Mouse (Mus musculus): ENCODE measurements around the gene Kctd8. TPM values are rescaled to one million over a fixed set of nuclear protein-coding genes. Genes with fewer than 3 reads are reported as not detected.

Kctd8 gene
- total RNA-seq (2012; rRNA removed), result 0.62 and 0.95 TPM in 2 replicates

- peaks cover 0 to 2% of the 10 kb centered on the region in 2 experiments; a peak in 1 of 4 replicates for H3K4me1 ChIP-seq (ENCODE audit: control insufficient read depth in 2 of 2, insufficient read depth in 2 of 2, low read length in 2 of 2, poor library complexity in 1 of 2)
- H3K4me3 ChIP-seq (ENCODE audit: insufficient read depth in 1 of 2, low read depth in 1 of 2, low read length in 2 of 2, poor library complexity in 1 of 2, severe bottlenecking in 1 of 2), result peak within 1 kb of the TSS; percentile 68 to 71
- peak within 1 kb of the TSS; percentile 56 for H3K9ac ChIP-seq (ENCODE audit: insufficient read depth, low read depth, low read length, poor library complexity, severe bottlenecking)
- peak; percentile 51 for DNase-seq (ENCODE audit: low read depth, low spot score)
- no peaks in the 10 kb centered on the region for H3K36me3 ChIP-seq (ENCODE audit: control insufficient read depth, insufficient read depth, low read length, poor library complexity, severe bottlenecking)
- no peaks in the 10 kb centered on the region for H3K9me3 ChIP-seq (ENCODE audit: control insufficient read depth, insufficient read depth, low read depth, low read length)
- in situ Hi-C loops (cut with MboI; ENCODE audit: low sequenced_read_pairs in 2 of 2, unreplicated experiment in 2 of 2), result no loop called here
- TF ChIP-seq ZC3H11A (IDR thresholded peaks at IDR 0.05; ENCODE audit: borderline replicate concordance, low read depth, low read length), result no peak
- H3K27ac ChIP-seq (ENCODE audit: insufficient read depth, low read depth, low read length, poor library complexity, severe bottlenecking), result no peak within 1 kb of the TSS
These were observed at the start of gene Kctd8 for GRCm38 (mm10) chr5:69340919-69341801. Gene Kctd8, minus strand, starts transcription at chr5:69341679.

DNA sequence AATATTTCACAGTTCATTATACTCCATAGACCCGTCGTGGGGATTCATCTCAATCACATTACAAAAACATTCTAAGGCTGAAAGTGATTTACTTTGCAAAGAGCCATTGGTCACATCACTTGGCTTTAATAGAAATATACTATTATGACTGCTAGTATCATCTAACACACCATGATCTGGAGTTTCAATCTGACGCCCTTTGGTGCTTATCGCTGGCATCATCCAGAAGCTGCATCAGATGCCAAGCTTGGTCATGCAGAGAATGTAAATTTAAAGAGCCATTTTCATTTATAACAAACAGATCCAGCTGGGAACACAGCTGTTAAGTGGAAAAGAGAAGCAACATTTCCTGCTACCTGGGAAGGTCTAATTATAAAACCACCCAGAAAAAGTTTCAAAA is 37.6 kb upstream of the Kctd8 start:
- no peaks in the 10 kb centered on the region for H3K9me3 ChIP-seq (ENCODE audit: control insufficient read depth, insufficient read depth, low read depth, low read length)
- H3K4me1 ChIP-seq (ENCODE audit: control insufficient read depth in 2 of 2, insufficient read depth in 2 of 2, low read length in 2 of 2, poor library complexity in 1 of 2), result no peaks in the 10 kb centered on the region
- no peak overlapping the region for H3K9ac ChIP-seq (ENCODE audit: insufficient read depth, low read depth, low read length, poor library complexity, severe bottlenecking)
- H3K4me3 ChIP-seq (ENCODE audit: insufficient read depth in 1 of 2, low read depth in 1 of 2, low read length in 2 of 2, poor library complexity in 1 of 2, severe bottlenecking in 1 of 2), result no peak overlapping the region
- in situ Hi-C loops (cut with MboI; ENCODE audit: low sequenced_read_pairs in 2 of 2, unreplicated experiment in 2 of 2), result no loop called here
- H3K36me3 ChIP-seq (ENCODE audit: control insufficient read depth, insufficient read depth, low read length, poor library complexity, severe bottlenecking), result no peaks in the 10 kb centered on the region
- DNase-seq (ENCODE audit: low read depth, low spot score), result no peak
- TF ChIP-seq ZNF384 (IDR thresholded peaks at IDR 0.05; ENCODE audit: low read depth, low read length), result no peak
- no peak for TF ChIP-seq ZC3H11A (IDR thresholded peaks at IDR 0.05; ENCODE audit: borderline replicate concordance, low read depth, low read length)
- TF ChIP-seq MAFK (IDR thresholded peaks at IDR 0.05; ENCODE audit: insufficient read depth, low read depth, low read length), result no peak
- H3K27ac ChIP-seq (ENCODE audit: insufficient read depth, low read depth, low read length, poor library complexity, severe bottlenecking), result no peak overlapping the region

- Histone ChIP-seq H3K27ac (ENCODE audit: insufficient read depth, low read depth, low read length, poor library complexity, severe bottlenecking) (no peak overlapping the region), H3K4me1 (ENCODE audit: control insufficient read depth in 2 of 2, insufficient read depth in 2 of 2, low read length in 2 of 2, poor library complexity in 1 of 2) (no peaks in the 10 kb centered on the region), H3K4me3 (ENCODE audit: insufficient read depth in 1 of 2, low read depth in 1 of 2, low read length in 2 of 2, poor library complexity in 1 of 2, severe bottlenecking in 1 of 2) (no peak overlapping the region), H3K9me3 (ENCODE audit: control insufficient read depth, insufficient read depth, low read depth, low read length) (no peaks in the 10 kb centered on the region), H3K36me3 (ENCODE audit: control insufficient read depth, insufficient read depth, low read length, poor library complexity, severe bottlenecking) (no peaks in the 10 kb centered on the region), H3K9ac (ENCODE audit: insufficient read depth, low read depth, low read length, poor library complexity, severe bottlenecking) (no peak overlapping the region)
- in situ Hi-C loops (cut with MboI; ENCODE audit: low sequenced_read_pairs in 2 of 2, unreplicated experiment in 2 of 2), result no loop called here
- TF ChIP-seq MAFK (IDR thresholded peaks at IDR 0.05; ENCODE audit: insufficient read depth, low read depth, low read length), result no peak
- TF ChIP-seq ZC3H11A (IDR thresholded peaks at IDR 0.05; ENCODE audit: borderline replicate concordance, low read depth, low read length), result no peak
- no peak for TF ChIP-seq ZNF384 (IDR thresholded peaks at IDR 0.05; ENCODE audit: low read depth, low read length)
- TF ChIP-seq CHD2 (IDR thresholded peaks at IDR 0.05; ENCODE audit: low read depth, low read length), result no peak
- no peak for TF ChIP-seq HCFC1 (IDR thresholded peaks at IDR 0.05; ENCODE audit: borderline replicate concordance, insufficient read depth, low read length)
- no peak for DNase-seq (ENCODE audit: low read depth, low spot score)
These were observed 9.1 kb upstream of the Kctd8 start for GRCm38 (mm10) chr5:69350596-69350995.

GRCm38 (mm10) chr5:69340102-69340918 is 1.2 kb downstream of the Kctd8 start:
- Histone ChIP-seq H3K36me3 (ENCODE audit: control insufficient read depth, insufficient read depth, low read length, poor library complexity, severe bottlenecking) (no peaks in the 10 kb centered on the region), H3K4me1 (ENCODE audit: control insufficient read depth in 2 of 2, insufficient read depth in 2 of 2, low read length in 2 of 2, poor library complexity in 1 of 2) (peaks cover 0 to 2% of the 10 kb centered on the region in 2 experiments; a peak in 1 of 4 replicates), H3K9me3 (ENCODE audit: control insufficient read depth, insufficient read depth, low read depth, low read length) (no peaks in the 10 kb centered on the region), H3K9ac (ENCODE audit: insufficient read depth, low read depth, low read length, poor library complexity, severe bottlenecking) (peak overlapping the region; percentile 2; the same call in 1 of the 2 replicates), H3K27ac (ENCODE audit: insufficient read depth, low read depth, low read length, poor library complexity, severe bottlenecking) (no peak overlapping the region), H3K4me3 (ENCODE audit: insufficient read depth in 1 of 2, low read depth in 1 of 2, low read length in 2 of 2, poor library complexity in 1 of 2, severe bottlenecking in 1 of 2) (peak overlapping the region; percentile 68 to 71)
- in situ Hi-C loops (cut with MboI; ENCODE audit: low sequenced_read_pairs in 2 of 2, unreplicated experiment in 2 of 2), result no loop called here
- DNase-seq (ENCODE audit: low read depth, low spot score), result peak; percentile 30
- TF ChIP-seq ZC3H11A (IDR thresholded peaks at IDR 0.05; ENCODE audit: borderline replicate concordance, low read depth, low read length), result no peak
- TF ChIP-seq MAFK (IDR thresholded peaks at IDR 0.05; ENCODE audit: insufficient read depth, low read depth, low read length), result no peak
- no peak for TF ChIP-seq CHD2 (IDR thresholded peaks at IDR 0.05; ENCODE audit: low read depth, low read length)
- TF ChIP-seq ZNF384 (IDR thresholded peaks at IDR 0.05; ENCODE audit: low read depth, low read length), result no peak
- no peak for TF ChIP-seq HCFC1 (IDR thresholded peaks at IDR 0.05; ENCODE audit: borderline replicate concordance, insufficient read depth, low read length)
